Mouse (Mus musculus) liver, embryonic 14.5 days (tissue): ENCODE data around the gene Akap17b.

Experiments used
- CTCF ChIP-seq: IDR thresholded peaks from 2 replicates; pipeline ENCODE4 v1.5.1; 2016; ENCODE audit warnings: antibody characterized with exemption, low read depth, control low read depth
- EP300 ChIP-seq: IDR thresholded peaks from 2 replicates; pipeline ENCODE4 v1.6.1; 2016; ENCODE audit warnings: antibody characterized with exemption, low read depth

DNA sequence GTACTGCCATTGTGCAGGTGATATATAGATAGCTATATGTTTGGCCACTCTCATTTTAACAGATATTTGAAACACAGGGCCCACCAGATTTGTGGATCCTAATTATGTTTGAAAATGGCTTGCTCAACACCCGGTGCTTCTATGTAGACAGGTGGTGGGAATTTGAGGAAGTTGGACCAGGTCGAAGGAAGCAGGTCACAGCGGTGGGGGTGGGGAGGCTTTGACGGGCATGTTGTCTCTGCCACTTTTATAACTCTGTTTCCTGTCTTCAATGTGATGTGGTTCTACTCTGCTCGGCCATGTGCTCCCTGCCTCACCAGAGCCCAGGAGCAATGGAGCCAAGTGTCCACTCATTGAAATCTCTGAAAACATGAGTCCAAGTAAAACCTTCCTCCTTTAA lies 46.2 kb upstream of the Akap17b start:
- TF ChIP-seq CTCF: no peak
- no peak for TF ChIP-seq EP300
